Mouse (Mus musculus) spleen, postnatal 36 days (tissue): ENCODE results near the gene Slc38a6.

Experiments
- DNase-seq, 2 experiments: peaks; one replicate each; pipeline ENCODE4 v3.0.0; 2022; ENCODE audit warnings: low spot score in 2 of 2, mixed read lengths in 1 of 2

Slc38a6 gene

DNA sequence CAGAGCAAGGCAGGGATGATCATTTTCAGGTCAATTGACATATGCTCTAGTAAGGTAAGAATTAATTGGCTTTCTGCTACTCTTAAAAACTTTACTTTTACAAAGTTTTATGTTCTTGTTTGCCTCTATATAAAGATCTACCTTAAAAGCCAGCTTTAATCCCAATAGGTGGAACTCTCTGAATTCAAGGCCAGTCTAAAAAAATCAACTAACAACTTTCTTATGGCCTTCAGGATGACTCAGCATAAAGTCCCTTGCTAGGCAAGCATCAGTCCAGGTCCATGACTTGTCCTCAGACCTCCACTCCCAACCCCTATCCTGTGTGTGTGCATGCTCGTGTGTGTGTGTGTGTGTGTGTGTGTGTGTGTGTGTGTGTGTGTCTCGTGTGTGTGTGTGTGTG, 70.1 kb downstream of the Slc38a6 start:
- DNase-seq, result no peak

DNA sequence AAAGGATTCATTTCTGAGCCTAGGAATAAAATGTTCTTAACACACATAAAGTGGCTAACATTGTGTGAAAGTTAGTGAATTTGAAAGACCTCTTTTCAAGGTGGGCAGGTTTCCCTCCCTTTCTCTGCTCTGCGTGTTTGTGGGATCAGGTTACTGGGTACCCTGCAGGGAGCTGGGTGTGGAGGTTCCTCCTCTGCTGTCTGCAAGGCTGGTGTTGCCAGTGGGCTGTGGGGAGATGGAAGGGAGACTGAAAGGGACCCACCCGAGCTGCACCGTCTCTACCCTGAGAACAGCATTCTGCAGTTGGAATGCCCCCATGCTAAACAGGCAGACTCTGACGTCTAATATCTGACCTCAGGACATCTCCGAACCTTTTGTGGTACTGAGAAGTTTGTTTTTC, 70.7 kb downstream of the Slc38a6 start:
- no peak for DNase-seq

DNA sequence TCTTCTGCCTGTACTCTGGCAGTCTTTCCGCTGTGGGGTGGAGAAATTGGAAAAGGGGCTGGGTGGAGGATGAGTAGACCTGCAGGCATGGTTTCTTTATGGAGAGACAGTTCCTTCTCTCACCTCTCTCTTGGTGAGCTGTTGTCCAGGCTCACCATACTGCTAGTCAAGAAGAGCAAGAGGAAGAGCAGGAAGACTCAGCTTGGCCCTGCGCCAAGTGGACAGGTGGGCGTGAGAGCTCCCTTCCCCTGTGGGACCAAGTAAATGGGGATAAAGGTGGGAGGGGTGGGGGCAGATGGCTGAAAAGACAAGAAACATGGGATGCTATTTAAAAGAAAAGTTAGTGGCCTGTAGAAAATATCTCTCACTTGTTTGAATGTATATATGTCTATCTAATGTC, 71.2 kb downstream of the Slc38a6 start:
- DNase-seq, result no peak

DNA sequence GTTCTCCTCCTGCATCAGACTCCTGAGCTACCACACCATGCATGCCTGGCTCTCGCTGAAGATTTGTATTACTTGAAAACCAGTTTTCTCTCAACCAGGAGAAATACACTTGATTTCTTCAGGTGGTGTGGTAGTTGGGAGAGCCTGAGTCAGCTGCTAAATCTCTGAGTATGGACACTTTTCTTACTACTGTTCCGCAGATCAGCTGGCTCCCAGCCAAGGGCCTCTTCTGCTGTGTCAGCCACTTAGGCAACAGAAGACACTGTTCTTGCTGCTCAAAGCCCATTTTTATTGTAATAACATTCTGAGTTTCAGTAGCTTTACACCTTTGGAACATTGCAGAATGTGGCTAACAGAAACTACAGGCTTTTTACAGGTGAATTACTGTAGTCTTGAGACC, 72.1 kb downstream of the Slc38a6 start:
- no peak for DNase-seq

DNA sequence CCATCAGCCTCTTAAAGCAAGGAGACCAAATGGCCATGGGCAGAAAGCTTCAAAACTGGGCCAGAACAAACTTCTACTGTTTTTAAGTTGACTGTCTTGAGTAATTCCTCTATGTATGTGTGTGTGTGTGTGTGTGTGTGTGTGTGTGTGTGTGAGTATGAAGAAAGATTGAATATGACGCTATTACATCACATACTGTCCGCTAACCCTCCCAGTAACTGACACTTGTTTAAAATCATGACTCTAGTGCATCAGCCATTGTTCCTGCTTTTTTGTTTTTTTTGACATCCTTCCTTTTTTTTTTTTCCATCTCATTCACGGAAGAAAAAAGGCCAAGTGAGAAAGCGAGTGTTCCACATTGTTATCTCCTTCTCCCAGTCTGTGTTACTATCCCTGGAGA, 72.9 kb downstream of the Slc38a6 start:
- DNase-seq, result no peak

DNA sequence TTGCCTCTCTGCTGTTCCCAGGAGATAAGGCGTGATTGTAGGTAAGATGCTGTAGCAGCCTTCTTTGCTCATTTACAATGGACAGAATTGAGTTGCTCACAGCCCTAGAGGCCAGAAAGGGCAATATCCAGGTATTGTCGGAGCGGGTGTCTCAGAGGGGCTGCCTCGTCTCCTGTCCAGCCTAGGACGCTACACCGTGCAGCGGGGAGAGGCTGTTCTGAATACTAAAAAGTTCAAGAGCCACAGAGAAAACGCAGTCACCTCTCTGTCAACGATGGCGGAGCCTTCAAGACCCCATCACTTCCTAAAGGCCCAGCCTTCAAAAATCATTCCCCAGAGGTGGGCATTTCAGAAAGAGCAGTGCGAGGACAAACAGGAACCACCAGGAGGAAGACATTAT, 74.6 kb downstream of the Slc38a6 start:
- no peak for DNase-seq

DNA sequence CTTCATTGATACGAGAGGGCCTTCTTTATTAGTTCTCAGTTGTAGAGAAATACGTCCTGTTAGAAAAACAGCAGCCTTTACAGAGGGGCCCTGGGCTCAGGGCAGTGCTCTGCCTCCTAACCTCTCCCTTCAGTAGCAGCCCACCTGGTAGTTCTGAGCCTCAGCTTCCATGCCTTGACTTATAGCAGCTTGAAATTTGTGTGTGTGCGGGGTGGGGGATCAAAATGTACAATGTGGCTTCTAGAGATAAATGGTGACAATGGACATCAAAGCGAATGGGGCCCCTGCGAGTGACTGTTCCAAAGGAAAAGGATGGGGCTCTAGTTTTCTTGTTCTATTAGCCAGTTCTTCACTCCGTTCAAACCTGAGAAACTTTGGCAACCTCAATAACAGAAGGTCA, 76.8 kb downstream of the Slc38a6 start:
- DNase-seq, result no peak

DNA sequence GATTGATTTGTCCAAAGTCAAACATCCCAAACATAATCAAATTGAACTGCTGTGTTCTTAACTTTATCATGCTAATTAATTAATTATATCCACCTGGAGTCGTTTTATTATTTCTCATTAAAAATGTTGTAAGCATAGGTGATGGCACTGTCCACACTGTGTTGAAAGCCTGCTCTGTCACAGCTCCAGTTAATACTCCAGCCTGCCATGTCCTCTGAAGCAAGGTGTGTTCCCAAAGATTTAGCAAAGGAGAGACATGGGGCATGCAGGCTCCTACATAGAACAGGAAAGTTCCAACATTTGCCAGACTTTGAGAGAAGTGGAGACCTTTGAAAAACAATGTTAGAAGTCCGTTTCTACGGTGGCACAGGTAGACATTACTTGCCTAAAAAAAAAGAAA, 77.4 kb downstream of the Slc38a6 start:
- no peak for DNase-seq

DNA sequence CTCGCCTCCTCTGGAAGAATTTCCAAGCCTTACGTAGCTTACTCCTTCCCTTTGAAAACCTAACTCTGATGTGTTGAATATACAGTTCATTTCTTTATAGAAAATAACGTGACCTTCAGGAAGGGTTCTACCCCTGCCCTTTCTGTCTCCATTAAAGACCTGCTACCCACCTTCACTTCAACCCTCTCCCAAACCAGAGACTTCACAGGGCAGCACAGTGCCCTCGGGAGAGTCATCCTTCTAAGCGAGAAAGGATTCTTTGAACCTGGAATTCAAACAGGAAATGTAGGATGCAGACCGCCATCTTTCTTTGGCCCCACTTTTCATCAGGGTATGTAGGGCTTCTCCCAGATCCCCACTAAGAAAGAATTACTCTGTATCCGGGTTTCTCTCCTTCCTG, 80.0 kb downstream of the Slc38a6 start:
- DNase-seq, result no peak

DNA sequence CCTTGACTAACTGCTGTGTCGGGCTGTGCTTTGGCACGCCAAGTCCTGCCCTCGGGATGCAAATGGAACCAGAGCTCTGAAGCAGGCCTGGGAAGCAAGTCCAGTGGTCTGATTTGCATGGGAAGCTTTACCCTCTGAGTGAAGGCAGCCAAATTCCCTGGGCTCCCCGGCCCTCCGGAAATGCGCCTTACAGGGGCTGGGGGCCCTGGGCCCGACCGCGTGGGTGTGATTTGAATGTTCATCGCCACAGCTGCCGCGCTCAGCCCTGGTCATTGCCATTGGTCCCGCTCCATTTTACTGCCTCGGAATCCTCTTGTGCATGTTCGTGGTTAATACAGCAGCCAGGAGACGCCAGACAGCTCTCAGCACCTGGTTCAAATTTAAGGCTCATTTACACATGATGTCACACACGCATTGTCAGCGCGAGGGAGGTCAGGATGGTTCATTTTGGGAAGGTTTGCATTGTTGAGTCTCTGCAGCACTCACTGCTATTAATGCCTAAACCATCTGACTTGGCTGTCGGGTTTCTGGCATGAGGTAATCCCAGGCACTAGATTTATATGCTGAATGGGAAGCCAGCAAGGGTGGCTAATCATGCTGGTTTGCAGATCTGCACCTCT, 81.0 kb downstream of the Slc38a6 start:
- DNase-seq, result no peak

DNA sequence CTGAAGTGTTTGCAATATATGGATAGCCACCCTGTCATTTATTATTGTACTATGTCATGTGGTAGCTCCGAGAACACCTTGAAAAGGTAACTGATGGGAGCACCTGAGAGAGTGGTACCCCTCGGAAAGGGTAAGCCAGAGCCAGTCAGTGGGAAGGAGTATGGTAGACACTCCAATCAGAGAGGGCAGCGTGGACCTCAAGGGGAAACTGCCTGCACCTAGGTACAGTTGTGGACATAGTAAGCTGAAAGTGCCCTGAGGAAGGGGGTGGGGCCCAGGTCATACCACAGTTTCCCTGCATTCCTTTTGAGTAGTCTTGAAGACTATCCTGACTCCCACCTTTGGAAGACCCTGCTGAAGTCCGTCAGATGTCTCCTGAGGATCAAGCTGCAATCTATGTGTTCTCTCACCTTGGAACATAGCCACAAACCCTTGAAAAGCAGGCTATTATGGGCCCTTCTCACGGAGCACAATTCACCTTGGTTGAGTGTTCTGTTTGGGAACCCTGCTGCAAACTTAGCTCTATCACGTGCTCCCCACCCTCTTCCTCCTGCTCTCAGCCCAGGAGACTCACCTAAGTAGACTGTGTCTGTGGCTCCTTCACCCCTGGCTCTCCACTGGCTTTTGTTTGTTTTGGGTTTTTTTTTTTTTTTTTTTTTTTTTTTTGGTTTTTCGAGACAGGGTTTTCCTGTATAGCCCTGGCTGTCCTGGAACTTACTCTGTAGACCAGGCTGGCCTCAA, 82.5 kb downstream of the Slc38a6 start:
- no peak for DNase-seq

DNA sequence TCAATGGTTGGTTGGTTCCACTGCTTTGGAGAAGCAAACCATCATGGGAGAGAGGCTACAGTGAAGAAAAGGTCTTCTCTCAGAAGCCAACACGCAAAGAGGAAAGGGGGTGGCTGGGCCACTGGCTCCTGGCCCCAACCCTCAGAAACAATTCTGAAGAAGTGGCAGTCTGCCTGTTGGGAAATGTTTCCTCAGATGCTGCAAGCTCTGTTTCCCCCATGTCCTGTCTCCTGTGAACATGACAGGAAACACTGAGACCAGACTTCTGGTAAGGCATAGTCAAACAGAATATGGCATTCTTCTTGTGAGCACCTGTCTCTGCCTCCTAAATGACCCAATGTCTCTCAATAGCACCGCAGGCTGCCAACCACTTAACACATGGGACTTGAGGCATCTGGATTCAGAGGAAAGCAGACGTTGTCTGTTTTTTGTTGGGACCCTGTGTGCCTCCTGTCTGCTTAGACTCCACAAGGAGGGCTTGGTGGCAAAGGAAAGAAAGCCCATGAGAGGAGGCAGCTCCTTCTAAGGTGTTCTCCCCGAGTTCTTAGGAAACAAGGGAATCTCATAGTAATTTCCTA, 83.9 kb downstream of the Slc38a6 start:
- DNase-seq, result no peak

DNA sequence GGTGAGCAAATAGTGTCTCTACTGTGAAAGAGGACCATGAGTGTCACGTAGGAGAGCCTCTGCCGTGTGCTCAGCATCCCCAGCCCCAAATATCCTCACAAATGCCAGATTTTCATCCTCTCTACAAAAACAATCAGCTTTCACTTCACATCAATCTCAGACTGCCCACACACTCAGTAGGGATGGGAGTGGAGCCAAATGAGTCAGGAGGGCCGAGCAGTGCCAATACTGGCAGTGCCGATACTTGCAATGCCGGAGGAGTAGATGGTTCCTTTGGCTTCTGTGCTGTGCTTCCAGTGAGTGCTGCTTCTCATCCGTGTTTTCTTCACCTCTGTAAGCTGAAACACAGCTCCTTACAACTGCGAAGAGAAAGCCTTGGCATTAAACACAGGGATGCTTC, 84.6 kb downstream of the Slc38a6 start:
- no peak for DNase-seq

DNA sequence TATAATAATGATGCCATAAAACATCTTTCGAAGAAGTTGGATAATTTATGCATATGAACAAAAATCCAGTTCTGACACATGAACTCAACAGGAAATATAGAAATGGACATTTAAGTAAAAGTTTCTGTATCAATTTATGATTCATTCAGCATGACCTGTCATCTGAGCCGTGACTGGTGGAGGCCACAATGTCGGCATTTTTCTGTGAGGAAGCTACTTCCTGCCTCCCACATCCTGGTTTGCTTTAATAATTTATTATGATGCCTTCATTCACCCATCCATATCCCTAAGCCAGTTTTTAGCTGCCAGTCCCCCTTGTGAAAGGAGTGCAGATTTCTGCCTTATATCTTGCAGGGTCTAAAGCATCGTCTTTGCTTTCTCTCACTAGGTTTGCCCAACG, 91.4 kb downstream of the Slc38a6 start:
- DNase-seq, result no peak

DNA sequence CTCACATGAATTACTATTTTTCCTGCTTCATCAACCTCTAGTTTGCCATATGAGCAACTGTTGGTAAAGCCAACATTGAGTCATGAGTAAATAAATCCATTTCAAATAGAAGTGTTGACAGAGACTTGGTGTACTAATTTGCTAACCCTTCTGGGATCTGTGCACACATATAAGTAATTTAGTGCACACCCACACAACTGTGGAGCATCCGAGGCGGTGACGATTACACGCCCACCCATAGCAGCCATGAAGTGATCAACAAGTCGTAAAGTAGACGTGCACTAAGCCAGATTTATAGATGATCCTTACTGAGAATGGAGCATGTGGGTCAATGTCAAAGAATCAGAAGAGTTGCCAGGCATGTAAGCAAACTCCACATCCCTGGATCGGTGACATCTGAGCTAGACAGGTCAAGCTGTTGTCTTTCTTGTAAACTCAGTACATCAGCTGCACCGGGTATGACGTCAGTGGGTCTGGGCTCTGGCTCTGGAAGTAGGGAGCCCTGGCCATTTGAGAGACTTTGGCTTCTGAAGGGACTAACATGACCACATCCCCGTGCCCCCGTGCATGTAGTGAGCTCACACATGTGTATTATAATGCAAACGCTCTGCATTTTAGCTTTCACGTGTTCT, 92.3 kb downstream of the Slc38a6 start:
- DNase-seq, result no peak

DNA sequence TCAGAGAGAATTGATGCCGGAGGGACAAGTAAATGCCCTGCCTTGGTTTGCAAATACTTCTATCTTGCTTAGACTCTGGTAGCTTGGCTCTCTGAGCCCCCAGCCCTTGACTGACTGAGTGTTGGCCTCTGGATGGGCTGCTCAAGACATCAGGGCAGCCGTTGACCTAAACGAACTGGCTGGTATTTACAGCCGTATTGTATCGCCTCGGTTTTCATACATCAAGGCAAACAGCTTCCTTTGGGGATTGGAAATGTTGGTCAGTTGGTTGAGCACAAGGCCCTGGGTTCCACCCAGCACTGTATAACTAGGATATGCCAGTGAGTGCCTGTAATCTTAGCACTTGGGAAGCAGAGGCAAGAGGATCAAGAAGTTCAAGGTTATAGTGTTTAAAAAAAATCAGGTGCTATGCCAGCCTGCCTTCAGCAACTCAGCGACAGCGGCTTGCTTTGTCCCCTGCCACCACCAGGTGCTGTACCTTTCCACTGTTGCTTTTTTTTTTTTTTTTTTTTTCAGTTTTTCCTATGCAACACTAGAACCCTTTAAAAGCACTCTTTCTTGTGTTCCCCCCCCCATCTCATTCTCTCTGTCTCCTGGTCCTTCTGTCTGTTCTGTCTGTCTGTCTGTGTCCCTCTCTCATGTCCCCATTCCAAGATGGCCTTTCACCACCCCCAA, 94.2 kb downstream of the Slc38a6 start:
- DNase-seq, result no peak

DNA sequence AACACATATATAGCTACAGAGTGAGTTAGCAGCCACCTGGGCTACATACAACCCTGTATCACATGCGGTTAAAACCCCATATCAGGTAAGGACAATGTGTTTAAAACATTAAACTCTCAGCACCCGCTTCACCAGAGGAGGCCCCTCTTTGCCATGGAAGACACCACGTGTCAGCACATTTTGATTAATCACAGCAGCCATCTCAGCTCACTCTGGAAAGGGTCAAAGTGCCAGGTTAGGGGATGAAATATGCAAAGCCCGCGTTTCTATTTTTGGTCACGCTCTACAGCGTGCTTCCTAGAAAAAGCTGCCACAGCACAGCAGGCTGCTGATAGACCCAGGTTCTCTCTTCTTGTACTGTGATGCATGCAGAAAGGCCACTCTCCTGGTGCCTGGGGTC, 94.9 kb downstream of the Slc38a6 start:
- no peak for DNase-seq

DNA sequence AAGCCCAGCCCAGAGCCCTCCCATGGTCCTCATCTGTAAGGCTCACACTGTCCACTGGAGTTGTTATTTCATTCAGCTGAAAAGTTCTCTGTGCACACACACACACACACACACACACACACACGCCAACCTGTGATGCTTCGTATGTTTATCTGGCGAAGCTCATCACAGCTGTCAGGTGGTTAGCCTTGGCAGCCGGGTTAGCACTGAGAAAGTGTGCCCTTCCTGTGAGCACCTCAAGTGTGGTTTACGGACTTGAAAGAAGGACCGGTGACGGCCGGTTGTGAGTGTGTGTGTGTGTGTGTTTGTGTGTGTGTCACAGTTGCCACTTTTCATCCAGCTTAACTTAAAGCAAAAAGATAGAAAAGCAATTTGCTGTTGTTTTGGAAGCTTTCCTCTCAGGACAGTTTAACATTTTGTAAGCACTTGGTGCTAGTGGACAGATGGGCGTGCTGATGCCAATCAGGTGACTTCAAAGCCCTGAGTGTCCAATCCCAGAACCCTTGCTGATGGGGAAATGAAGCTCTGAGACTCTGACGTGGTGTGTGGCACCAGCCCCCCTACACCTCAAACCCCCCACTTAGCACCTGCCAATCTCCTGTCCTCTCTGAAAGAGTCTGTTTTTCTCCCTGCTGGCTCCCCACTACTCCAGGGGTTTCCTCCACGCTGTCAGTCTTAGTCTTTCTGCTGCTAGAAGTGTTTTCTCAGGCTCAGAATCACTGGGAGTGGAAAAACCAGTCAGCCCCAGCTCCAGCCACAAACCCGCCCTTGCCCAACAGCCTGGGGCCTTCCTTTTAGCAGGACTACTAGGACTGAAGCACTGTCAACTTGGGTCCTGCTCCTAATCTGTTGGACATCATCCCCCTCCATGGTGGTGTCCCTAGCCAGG, 96.0 kb downstream of the Slc38a6 start:
- DNase-seq, result peak; percentile 7 to 25

DNA sequence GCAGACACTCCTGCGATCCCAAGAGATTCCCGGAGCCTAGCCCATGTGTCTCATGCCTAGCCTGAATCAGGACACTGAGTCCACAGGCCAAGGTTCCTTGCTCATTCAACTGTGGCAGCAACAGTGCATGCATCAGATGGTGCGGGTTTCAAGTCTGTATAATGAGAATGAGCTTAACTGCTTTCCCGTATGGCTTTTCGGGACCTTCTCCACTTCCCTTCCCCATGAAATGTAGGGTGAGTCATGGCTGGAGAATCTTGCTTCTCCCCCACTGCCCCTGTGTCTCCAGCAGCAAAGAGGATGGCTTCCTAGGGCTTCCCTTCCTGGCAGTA, 96.6 kb downstream of the Slc38a6 start:
- no peak for DNase-seq

DNA sequence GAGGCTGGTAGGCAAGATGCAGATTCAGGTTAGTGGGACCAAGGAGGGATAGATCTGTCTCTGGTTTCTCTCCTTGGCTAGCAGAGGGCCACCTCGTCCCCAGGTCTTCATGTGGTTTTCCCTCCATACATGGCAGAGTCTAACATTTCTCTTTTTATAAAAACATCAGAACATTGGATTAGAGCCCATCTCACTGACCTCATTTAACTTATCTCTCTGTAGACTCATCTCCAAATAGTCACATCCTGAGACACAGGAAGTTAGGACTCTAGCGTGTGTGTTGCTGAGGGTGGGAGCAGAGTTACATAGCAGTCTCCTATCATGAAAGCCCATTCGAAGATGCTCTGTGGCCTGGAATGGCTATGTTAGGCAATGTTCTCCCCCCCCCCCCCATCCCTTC, 97.3 kb downstream of the Slc38a6 start:
- DNase-seq, result no peak

DNA sequence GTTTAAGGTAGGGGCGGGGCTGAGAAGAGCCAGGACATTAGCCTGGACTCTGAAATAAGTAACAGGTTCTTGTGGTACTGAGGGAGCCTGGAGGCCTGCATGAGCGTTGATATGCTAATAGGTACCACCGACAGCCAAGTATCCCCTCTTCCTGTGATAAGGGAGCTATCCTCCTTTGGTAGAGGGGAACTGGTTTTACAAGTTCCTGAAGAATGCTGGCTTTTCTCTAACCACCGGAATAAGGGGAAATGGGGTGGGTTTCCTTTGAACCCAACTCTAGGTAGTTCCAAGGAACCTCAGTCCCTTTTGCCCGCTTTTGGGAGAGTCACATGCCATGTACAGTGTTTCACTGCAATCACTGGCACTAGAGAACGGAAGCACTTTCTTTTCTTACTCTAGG, 98.2 kb downstream of the Slc38a6 start:
- DNase-seq, result no peak

DNA sequence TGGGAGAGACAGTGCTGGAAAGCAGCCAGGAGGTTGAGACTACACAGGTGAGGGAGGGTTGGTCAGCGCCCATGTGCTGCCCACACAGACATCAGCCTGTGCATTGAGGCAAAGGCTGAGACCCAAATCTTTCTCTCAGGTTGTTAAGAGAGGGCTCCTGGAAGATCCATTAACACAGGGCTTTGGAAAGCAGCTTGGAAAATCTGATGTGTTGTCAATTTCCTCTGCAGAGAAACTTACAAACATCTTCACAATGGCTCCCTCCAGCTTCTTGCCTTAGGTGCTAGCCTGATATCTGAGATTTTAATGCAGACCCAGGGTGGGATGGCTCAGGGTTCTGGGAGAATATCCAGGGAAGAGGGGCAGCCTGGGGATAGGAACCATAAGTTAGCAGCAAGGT, 105.9 kb downstream of the Slc38a6 start:
- DNase-seq, result no peak
